Mouse (Mus musculus): ENCODE measurements around the gene Gpx2. TPM values are rescaled to one million over a fixed set of nuclear protein-coding genes. Genes with fewer than 3 reads are reported as not detected.

Gene Gpx2
- polyA plus RNA-seq, 1 experiment = not detected

GRCm38 (mm10) chr12:76837101-76837843 is 41.9 kb upstream of the Gpx2 start:
- no peaks in the 10 kb centered on the region for H3K36me3 ChIP-seq (ENCODE audit: control insufficient read depth, insufficient read depth)
- TF ChIP-seq MYOG (IDR thresholded peaks at IDR 0.05; ENCODE audit: control insufficient read depth in 1 of 3, insufficient read depth in 1 of 3, insufficient read length in 2 of 3, low read depth in 2 of 3) (peak in 2 of 3 experiments; percentile 26 to 68), REST (IDR thresholded peaks at IDR 0.05; ENCODE audit: insufficient read depth, insufficient read length) (no peak), TCF3 (IDR thresholded peaks at IDR 0.05; ENCODE audit: insufficient read length, low read depth) (no peak), TCF12 (IDR thresholded peaks at IDR 0.05; ENCODE audit: insufficient read depth, poor library complexity, severe bottlenecking) (no peak), MYOD1 (IDR thresholded peaks at IDR 0.05; ENCODE audit: control insufficient read depth in 1 of 3, insufficient read length in 2 of 3, low read depth in 2 of 3) (peak in 2 of 3 experiments; percentile 59 to 67), USF1 (IDR thresholded peaks at IDR 0.05; ENCODE audit: low read depth) (no peak), POLR2A (IDR thresholded peaks at IDR 0.05; ENCODE audit: insufficient read length, low read depth) (peak; percentile 44), MAX (IDR thresholded peaks at IDR 0.05; ENCODE audit: low read depth) (peak; percentile 7), SRF (IDR thresholded peaks at IDR 0.05; ENCODE audit: control insufficient read depth, insufficient read length, low read depth) (no peak), CEBPB (IDR thresholded peaks at IDR 0.05; ENCODE audit: insufficient read depth, poor library complexity, severe bottlenecking) (no peak), E2F4 (IDR thresholded peaks at IDR 0.05; ENCODE audit: insufficient read depth) (peak; percentile 60), POLR2AphosphoS2 (IDR thresholded peaks at IDR 0.05; ENCODE audit: insufficient read length, low read depth) (peak; percentile 7)
- no peaks in the 10 kb centered on the region for H3K27me3 ChIP-seq (ENCODE audit: control insufficient read depth, insufficient read depth, insufficient read length)
- peak overlapping the region; percentile 75 for H3K4me3 ChIP-seq
- H3K4me2 ChIP-seq (ENCODE audit: low read depth) = peak overlapping the region; percentile 56
- peaks cover 16% of the 10 kb centered on the region for H3K79me2 ChIP-seq (ENCODE audit: control insufficient read depth, insufficient read depth)
- no peak overlapping the region for H3ac ChIP-seq (ENCODE audit: control insufficient read depth, insufficient read length)

GRCm38 (mm10) chr12:76832704-76833103 is 37.4 kb upstream of the Gpx2 start:
- no peaks in the 10 kb centered on the region for H3K36me3 ChIP-seq (ENCODE audit: control insufficient read depth, insufficient read depth)
- no peak for TF ChIP-seq TCF12 (IDR thresholded peaks at IDR 0.05; ENCODE audit: insufficient read depth, poor library complexity, severe bottlenecking)
- no peak for TF ChIP-seq E2F4 (IDR thresholded peaks at IDR 0.05; ENCODE audit: insufficient read depth)
- TF ChIP-seq MAX (IDR thresholded peaks at IDR 0.05; ENCODE audit: low read depth) = no peak
- no peak for TF ChIP-seq TCF3 (IDR thresholded peaks at IDR 0.05; ENCODE audit: insufficient read length, low read depth)
- no peak for TF ChIP-seq POLR2AphosphoS2 (IDR thresholded peaks at IDR 0.05; ENCODE audit: insufficient read length, low read depth)
- TF ChIP-seq MYOG (IDR thresholded peaks at IDR 0.05; ENCODE audit: control insufficient read depth in 1 of 3, insufficient read depth in 1 of 3, insufficient read length in 2 of 3, low read depth in 2 of 3) = no peak
- no peak for TF ChIP-seq POLR2A (IDR thresholded peaks at IDR 0.05; ENCODE audit: insufficient read length, low read depth)
- TF ChIP-seq CEBPB (IDR thresholded peaks at IDR 0.05; ENCODE audit: insufficient read depth, poor library complexity, severe bottlenecking) = no peak
- TF ChIP-seq REST (IDR thresholded peaks at IDR 0.05; ENCODE audit: insufficient read depth, insufficient read length) = no peak
- no peak for TF ChIP-seq SRF (IDR thresholded peaks at IDR 0.05; ENCODE audit: control insufficient read depth, insufficient read length, low read depth)
- no peak for TF ChIP-seq USF1 (IDR thresholded peaks at IDR 0.05; ENCODE audit: low read depth)
- TF ChIP-seq MYOD1 (IDR thresholded peaks at IDR 0.05; ENCODE audit: control insufficient read depth in 1 of 3, insufficient read length in 2 of 3, low read depth in 2 of 3) = no peak
- H3K4me2 ChIP-seq (ENCODE audit: low read depth) = no peak overlapping the region
- H3K79me2 ChIP-seq (ENCODE audit: control insufficient read depth, insufficient read depth) = no peaks in the 10 kb centered on the region
- H3K4me3 ChIP-seq = no peak overlapping the region
- H3ac ChIP-seq (ENCODE audit: control insufficient read depth, insufficient read length) = no peak overlapping the region
- peaks cover 6% of the 10 kb centered on the region for H3K27me3 ChIP-seq (ENCODE audit: control insufficient read depth, insufficient read depth, insufficient read length)

DNA sequence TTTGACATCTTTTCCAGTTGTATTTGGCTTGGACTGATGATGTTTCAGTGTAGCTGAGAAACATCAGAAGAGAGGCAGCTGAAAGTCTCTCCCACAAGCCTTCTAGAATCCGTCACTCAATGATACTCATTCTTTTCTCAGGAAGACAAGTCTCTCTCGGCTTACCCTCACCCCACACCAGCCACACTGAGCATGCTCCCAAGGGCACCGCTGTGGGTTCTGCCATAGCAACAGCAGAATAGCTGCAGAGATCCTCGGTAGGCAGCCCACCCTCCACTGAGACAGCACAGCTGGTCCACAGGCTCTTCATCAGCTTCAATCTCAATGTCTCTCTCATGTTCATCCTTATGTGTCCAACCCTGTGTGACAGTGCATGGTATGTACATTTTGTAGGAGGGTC is 29.9 kb upstream of the Gpx2 start:
- H3K27me3 ChIP-seq (ENCODE audit: control insufficient read depth, insufficient read depth, insufficient read length) = peaks cover 30% of the 10 kb centered on the region
- TF ChIP-seq MYOG (IDR thresholded peaks at IDR 0.05; ENCODE audit: control insufficient read depth in 1 of 3, insufficient read depth in 1 of 3, insufficient read length in 2 of 3, low read depth in 2 of 3) = no peak
- TF ChIP-seq SRF (IDR thresholded peaks at IDR 0.05; ENCODE audit: control insufficient read depth, insufficient read length, low read depth) = no peak
- no peak for TF ChIP-seq E2F4 (IDR thresholded peaks at IDR 0.05; ENCODE audit: insufficient read depth)
- no peak overlapping the region for H3K4me2 ChIP-seq (ENCODE audit: low read depth)
- H3K4me3 ChIP-seq = no peak overlapping the region
- no peaks in the 10 kb centered on the region for H3K36me3 ChIP-seq (ENCODE audit: control insufficient read depth, insufficient read depth)
- H3K79me2 ChIP-seq (ENCODE audit: control insufficient read depth, insufficient read depth) = no peaks in the 10 kb centered on the region
- H3ac ChIP-seq (ENCODE audit: control insufficient read depth, insufficient read length) = no peak overlapping the region

GRCm38 (mm10) chr12:76822651-76823041 is 27.3 kb upstream of the Gpx2 start, which contains the start of gene Rab15:
TSS of gene Rab15 (minus strand) at chr12:76822908.
- no peak within 1 kb of the TSS for H3ac ChIP-seq (ENCODE audit: control insufficient read depth, insufficient read length)
- TF ChIP-seq USF1 (IDR thresholded peaks at IDR 0.05; ENCODE audit: low read depth) = no peak
- TF ChIP-seq SRF (IDR thresholded peaks at IDR 0.05; ENCODE audit: control insufficient read depth, insufficient read length, low read depth) = no peak
- TF ChIP-seq E2F4 (IDR thresholded peaks at IDR 0.05; ENCODE audit: insufficient read depth) = no peak
- TF ChIP-seq TCF12 (IDR thresholded peaks at IDR 0.05; ENCODE audit: insufficient read depth, poor library complexity, severe bottlenecking) = no peak
- no peak for TF ChIP-seq MYOG (IDR thresholded peaks at IDR 0.05; ENCODE audit: control insufficient read depth in 1 of 3, insufficient read depth in 1 of 3, insufficient read length in 2 of 3, low read depth in 2 of 3)
- no peak for TF ChIP-seq TCF3 (IDR thresholded peaks at IDR 0.05; ENCODE audit: insufficient read length, low read depth)
- no peak for TF ChIP-seq REST (IDR thresholded peaks at IDR 0.05; ENCODE audit: insufficient read depth, insufficient read length)
- no peak for TF ChIP-seq MAX (IDR thresholded peaks at IDR 0.05; ENCODE audit: low read depth)
- no peak for TF ChIP-seq CEBPB (IDR thresholded peaks at IDR 0.05; ENCODE audit: insufficient read depth, poor library complexity, severe bottlenecking)
- no peak for TF ChIP-seq POLR2A (IDR thresholded peaks at IDR 0.05; ENCODE audit: insufficient read length, low read depth)
- TF ChIP-seq POLR2AphosphoS2 (IDR thresholded peaks at IDR 0.05; ENCODE audit: insufficient read length, low read depth) = no peak
- TF ChIP-seq MYOD1 (IDR thresholded peaks at IDR 0.05; ENCODE audit: control insufficient read depth in 1 of 3, insufficient read length in 2 of 3, low read depth in 2 of 3) = no peak
- H3K4me3 ChIP-seq = no peak within 1 kb of the TSS
- no peaks in the 10 kb centered on the region for H3K79me2 ChIP-seq (ENCODE audit: control insufficient read depth, insufficient read depth)
- H3K27me3 ChIP-seq (ENCODE audit: control insufficient read depth, insufficient read depth, insufficient read length) = peaks cover 23% of the 10 kb centered on the region
- no peaks in the 10 kb centered on the region for H3K36me3 ChIP-seq (ENCODE audit: control insufficient read depth, insufficient read depth)
- no peak within 1 kb of the TSS for H3K4me2 ChIP-seq (ENCODE audit: low read depth)
